ENCODE assay signal across 13 mouse cellular contexts in the genomic region with DNA sequence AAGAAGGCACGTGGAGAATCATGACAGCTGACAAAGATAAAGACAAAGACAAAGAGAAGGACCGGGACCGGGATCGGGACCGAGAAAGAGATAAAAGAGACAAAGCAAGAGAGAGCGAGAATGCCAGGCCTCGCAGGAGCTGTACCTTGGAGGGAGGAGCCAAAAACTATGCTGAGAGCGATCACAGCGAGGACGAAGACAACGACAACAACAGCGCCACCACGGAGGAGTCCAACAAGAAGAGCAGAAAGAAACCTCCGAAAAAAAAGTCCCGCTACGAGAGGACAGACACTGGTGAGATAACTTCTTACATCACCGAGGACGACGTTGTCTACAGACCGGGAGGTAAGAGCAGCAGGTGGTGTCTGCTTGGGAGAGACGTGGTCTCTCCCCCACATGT.
DNase-seq lines count a peak whose midpoint lies in the region; ATAC-seq and TF ChIP-seq lines count a peak whose summit lies in the region.
"Had no signal": no experiment of that assay in that cellular context is flagged by ENCODE, and none has a peak within 500 bp of the region (broad histone marks: within the 10 kb centered on the region; RNA-seq: fewer than 3 reads in every experiment).

No protein-coding gene starts in this region.

- H3K27me3 ChIP-seq in midbrain, embryonic 14.5 days (ENCODE audit: control insufficient read depth, insufficient read depth, low read length), result no peaks in the 10 kb centered on the region
- H3K27me3 ChIP-seq in midbrain, postnatal 0 days (ENCODE audit: insufficient read depth, low read length), result no peaks in the 10 kb centered on the region
- no peaks in the 10 kb centered on the region for H3K27me3 ChIP-seq in liver, postnatal 0 days (ENCODE audit: insufficient read depth, low read length)
- H3K27me3 ChIP-seq: embryonic facial prominence, embryonic 15.5 days; neural tube, embryonic 12.5 days had no signal

- no peak for DNase-seq in gastrocnemius, adult 2 months
- DNase-seq in gastrocnemius, postnatal 36 days, result no peak
- DNase-seq in midbrain, embryonic 14.5 days, result no peak
- no peak for DNase-seq in midbrain, postnatal 0 days (ENCODE audit: low spot score)
- DNase-seq in c-Kit-positive CD71-positive TER-119-negative erythroid progenitor cells, embryonic 14.5 days (ENCODE audit: low read depth), result peak; percentile 35
- no peak for DNase-seq in liver, postnatal 0 days
- DNase-seq in adrenal gland, postnatal 36 days, result no peak
- no peak for DNase-seq in spleen, postnatal 10 days (ENCODE audit: low spot score in 2 of 2)
- DNase-seq: adrenal gland, postnatal 25 days; kidney, postnatal 36 days; lung, adult 2 months had no signal

- intact Hi-C loops in gastrocnemius, adult 2 months (cut with DNase I), result loop anchor here (5.0 kb wide), 1 partner anchor 46 kb away; no protein-coding TSS in a partner anchor
- intact Hi-C loops in gastrocnemius, postnatal 36 days (cut with DNase I), result loop anchor here (5.0 kb wide), 2 partner anchors 44 to 56 kb away; no protein-coding TSS in a partner anchor

- ATAC-seq in midbrain, embryonic 14.5 days (ENCODE audit: low FRiP score, low TSS enrichment), result no peak
- ATAC-seq in midbrain, postnatal 0 days (ENCODE audit: low FRiP score), result no peak
- ATAC-seq in liver, postnatal 0 days, result no peak

- peak overlapping the region; percentile 29; the same call in 1 of the 2 replicates for H3K27ac ChIP-seq in gastrocnemius, adult 2 months
- H3K27ac ChIP-seq in midbrain, embryonic 14.5 days (replicated peaks; ENCODE audit: low read depth, low read length), result peak overlapping the region; percentile 57
- no peak overlapping the region; the same call in 1 of the 2 replicates for H3K27ac ChIP-seq in midbrain, postnatal 0 days (ENCODE audit: low read depth, low read length)
- peak overlapping the region; percentile 56 for H3K27ac ChIP-seq in liver, postnatal 0 days (ENCODE audit: low read depth)
- H3K27ac ChIP-seq: embryonic facial prominence, embryonic 15.5 days; neural tube, embryonic 12.5 days had no signal

- H3K9ac ChIP-seq in midbrain, embryonic 14.5 days (replicated peaks; ENCODE audit: low read length), result no peak overlapping the region
- no peak overlapping the region for H3K9ac ChIP-seq in midbrain, postnatal 0 days (replicated peaks; ENCODE audit: low read length, poor library complexity, severe bottlenecking)
- H3K9ac ChIP-seq in liver, postnatal 0 days (replicated peaks), result no peak overlapping the region
- H3K9ac ChIP-seq: embryonic facial prominence, embryonic 15.5 days; neural tube, embryonic 12.5 days had no signal

- H3K4me2 ChIP-seq in midbrain, embryonic 14.5 days (ENCODE audit: low read length), result no peak overlapping the region
- H3K4me2 ChIP-seq in midbrain, postnatal 0 days (ENCODE audit: low read depth, low read length, poor library complexity, severe bottlenecking), result no peak overlapping the region
- H3K4me2 ChIP-seq in liver, postnatal 0 days (ENCODE audit: low read depth, low read length), result peak overlapping the region; percentile 58
- H3K4me2 ChIP-seq: embryonic facial prominence, embryonic 15.5 days; neural tube, embryonic 12.5 days had no signal

- 54% methylated on average over 21 of the region's 21 CpGs for WGBS in midbrain, embryonic 14.5 days
- WGBS in midbrain, postnatal 0 days, result 64% methylated on average over 21 of the region's 21 CpGs
- WGBS in liver, postnatal 0 days (ENCODE audit: insufficient replicate concordance), result 55% methylated on average over 21 of the region's 21 CpGs

- peaks cover 36% of the 10 kb centered on the region for H3K4me1 ChIP-seq in midbrain, embryonic 14.5 days (ENCODE audit: control insufficient read depth, insufficient read depth, low read length)
- peaks cover 13% of the 10 kb centered on the region; the same call in 1 of the 2 replicates for H3K4me1 ChIP-seq in midbrain, postnatal 0 days (ENCODE audit: insufficient read depth, low read length)
- peaks cover 47% of the 10 kb centered on the region for H3K4me1 ChIP-seq in liver, postnatal 0 days (ENCODE audit: insufficient read depth)

- no peak for TF ChIP-seq EP300 in liver, postnatal 0 days (IDR thresholded peaks at IDR 0.05; ENCODE audit: low read depth)

- H3K4me3 ChIP-seq in gastrocnemius, adult 2 months, result peak overlapping the region; percentile 54
- no peak overlapping the region for H3K4me3 ChIP-seq in midbrain, embryonic 14.5 days (replicated peaks; ENCODE audit: low read depth, low read length)
- no peak overlapping the region for H3K4me3 ChIP-seq in midbrain, postnatal 0 days (ENCODE audit: low read depth, low read length)
- peak overlapping the region; percentile 5; the same call in 1 of the 2 replicates for H3K4me3 ChIP-seq in liver, postnatal 0 days (ENCODE audit: low read depth, low read length)
- H3K4me3 ChIP-seq: embryonic facial prominence, embryonic 15.5 days; neural tube, embryonic 12.5 days had no signal

- H3K36me3 ChIP-seq in midbrain, embryonic 14.5 days (ENCODE audit: control insufficient read depth, insufficient read depth, low read length), result peaks cover 10% of the 10 kb centered on the region
- H3K36me3 ChIP-seq in midbrain, postnatal 0 days (ENCODE audit: insufficient read depth, low read length), result no peaks in the 10 kb centered on the region
- H3K36me3 ChIP-seq in liver, postnatal 0 days (replicated peaks; ENCODE audit: insufficient read depth, low read length), result no peaks in the 10 kb centered on the region; the same call in 1 of the 2 replicates

- H3K9me3 ChIP-seq in midbrain, embryonic 14.5 days (ENCODE audit: control insufficient read depth, low read length), result no peaks in the 10 kb centered on the region
- H3K9me3 ChIP-seq in midbrain, postnatal 0 days (ENCODE audit: low read length), result no peaks in the 10 kb centered on the region
- no peaks in the 10 kb centered on the region for H3K9me3 ChIP-seq in liver, postnatal 0 days (ENCODE audit: low read length)
- H3K9me3 ChIP-seq: embryonic facial prominence, embryonic 15.5 days; neural tube, embryonic 12.5 days had no signal

- no peak for TF ChIP-seq CTCF in gastrocnemius, adult 2 months (IDR thresholded peaks at IDR 0.05)
- TF ChIP-seq CTCF in midbrain, postnatal 0 days (IDR thresholded peaks at IDR 0.05), result no peak
- peak; percentile 19; the same call in 1 of the 2 replicates for TF ChIP-seq CTCF in liver, postnatal 0 days (IDR thresholded peaks at IDR 0.05; ENCODE audit: low read depth)

Comparison
In these comparisons a context has a peak if more than half of its experiments do, and no peak if none do; other contexts are left out.
1. H3K4me3 ChIP-seq: peak in gastrocnemius, adult 2 months (single experiment) and liver, postnatal 0 days (single experiment); none in midbrain, embryonic 14.5 days (single experiment) and midbrain, postnatal 0 days (single experiment).